Mouse (Mus musculus): Measurements from ENCODE around the gene Gfy. TPM values are rescaled to one million over a fixed set of nuclear protein-coding genes. Genes with fewer than 3 reads are reported as not detected.

The Gfy gene
- polyA plus RNA-seq, 1 experiment from 2014 or later, result 0.13 TPM

DNA sequence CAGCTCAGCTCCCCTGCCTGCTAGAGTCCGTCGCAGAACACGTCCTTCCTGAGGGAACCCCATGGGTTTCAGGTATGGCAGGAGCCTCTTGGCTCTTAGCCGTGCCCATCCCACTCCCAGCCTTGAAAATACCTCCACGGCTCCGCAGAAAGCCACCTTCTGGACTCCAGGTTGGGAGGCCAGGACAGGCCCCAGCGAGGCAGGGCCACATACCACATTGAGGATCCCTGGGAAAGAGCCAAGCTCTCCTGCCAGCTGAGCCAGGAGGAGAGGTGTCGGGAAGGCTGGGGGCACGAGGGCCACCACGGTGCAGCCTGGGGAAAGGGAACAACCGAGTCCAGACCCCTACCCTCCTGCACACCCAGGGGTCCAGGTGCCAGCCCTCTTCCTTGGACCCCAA, 32.1 kb downstream of the Gfy start:
- H3K27ac ChIP-seq (ENCODE audit: low read depth, low read length), result no peak overlapping the region
- no peak for DNase-seq (ENCODE audit: low spot score)
- ATAC-seq (replicated peaks; ENCODE audit: low FRiP score), result no peak
- WGBS, result 96% methylated on average over 11 of the region's 11 CpGs
- H3K4me3 ChIP-seq (ENCODE audit: low read depth, low read length), result no peak overlapping the region
- no peak overlapping the region for H3K4me2 ChIP-seq (ENCODE audit: low read depth, low read length, severe bottlenecking)
- no peak overlapping the region for H3K9ac ChIP-seq (ENCODE audit: low read length)
- no peaks in the 10 kb centered on the region for H3K9me3 ChIP-seq (ENCODE audit: control insufficient read depth, low read length)
- H3K4me1 ChIP-seq (replicated peaks; ENCODE audit: control insufficient read depth, insufficient read depth, low read length), result no peaks in the 10 kb centered on the region; the same call in 1 of the 2 replicates
- H3K36me3 ChIP-seq (ENCODE audit: control insufficient read depth, insufficient read depth, low read length), result no peaks in the 10 kb centered on the region; the same call in 1 of the 2 replicates
- H3K27me3 ChIP-seq (ENCODE audit: control insufficient read depth, insufficient read depth, low read length), result no peaks in the 10 kb centered on the region

DNA sequence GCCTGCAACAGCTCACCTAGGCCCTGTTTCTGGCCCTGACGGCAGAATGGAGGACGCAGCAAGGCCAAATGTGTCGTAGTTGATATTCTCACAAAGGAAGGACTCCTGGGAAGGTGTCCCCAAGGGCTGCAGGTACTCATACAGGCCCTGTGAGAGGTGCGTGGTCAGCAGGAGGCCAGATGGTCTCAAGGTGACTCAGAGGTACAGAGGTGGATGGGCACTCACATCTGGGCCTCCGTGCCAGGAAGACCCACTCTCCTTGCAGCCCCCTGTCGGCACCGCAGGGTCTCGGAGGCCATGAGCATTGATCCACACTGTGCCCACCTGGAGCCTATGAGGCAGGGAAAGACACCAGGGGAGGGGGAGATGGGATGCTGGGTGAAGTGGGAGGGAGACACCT, 33.9 kb downstream of the Gfy start:
- Histone ChIP-seq H3K4me1 (replicated peaks; ENCODE audit: control insufficient read depth, insufficient read depth, low read length) (no peaks in the 10 kb centered on the region), H3K36me3 (ENCODE audit: control insufficient read depth, insufficient read depth, low read length) (no peaks in the 10 kb centered on the region; the same call in 1 of the 2 replicates), H3K9ac (ENCODE audit: low read length) (no peak overlapping the region), H3K9me3 (ENCODE audit: control insufficient read depth, low read length) (no peaks in the 10 kb centered on the region), H3K4me3 (ENCODE audit: low read depth, low read length) (no peak overlapping the region), H3K4me2 (ENCODE audit: low read depth, low read length, severe bottlenecking) (no peak overlapping the region), H3K27me3 (ENCODE audit: control insufficient read depth, insufficient read depth, low read length) (no peaks in the 10 kb centered on the region), H3K27ac (ENCODE audit: low read depth, low read length) (no peak overlapping the region)
- no peak for DNase-seq (ENCODE audit: low spot score)
- ATAC-seq (replicated peaks; ENCODE audit: low FRiP score), result no peak
- WGBS, result 95% methylated on average over 8 of the region's 8 CpGs

DNA sequence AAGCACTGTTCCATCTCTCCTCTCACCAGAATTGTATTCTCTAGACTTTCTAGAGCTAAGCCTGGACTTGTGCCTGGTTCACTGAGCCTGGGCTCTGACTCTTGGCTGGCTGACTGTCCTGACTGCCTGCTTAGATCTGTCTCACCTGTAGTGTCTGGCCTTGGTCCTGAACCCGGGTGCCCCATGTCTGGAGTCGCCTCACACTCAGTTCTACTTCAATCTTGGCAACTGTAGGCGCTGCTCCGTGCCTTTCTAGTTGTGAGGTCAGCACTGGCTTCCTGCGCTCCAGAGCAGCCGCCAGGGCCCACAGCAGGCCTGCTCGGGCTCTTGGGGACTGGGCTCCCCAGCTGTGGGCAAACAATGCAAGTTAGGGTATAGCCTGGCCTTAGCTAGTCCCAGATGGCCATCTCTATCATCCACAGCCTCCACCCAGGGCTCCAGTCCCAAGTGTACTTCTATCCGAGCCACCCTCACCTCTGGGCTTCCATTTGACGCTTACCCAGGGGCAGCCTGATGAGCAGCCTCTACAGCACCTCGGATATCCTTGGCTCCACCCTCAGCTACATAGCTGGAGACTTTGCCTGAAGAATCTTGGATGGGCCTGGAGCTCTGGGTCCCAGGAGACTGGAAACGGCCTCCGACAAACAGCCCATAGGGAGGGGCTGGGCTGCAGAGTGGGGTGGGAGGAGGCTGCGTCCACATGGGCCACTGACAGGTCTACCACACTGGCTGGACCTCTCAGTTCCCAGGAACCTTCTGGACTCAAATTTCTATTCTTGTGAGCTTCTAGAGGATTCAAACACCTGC, 34.8 kb downstream of the Gfy start:
- ATAC-seq (replicated peaks; ENCODE audit: low FRiP score), result no peak

DNA sequence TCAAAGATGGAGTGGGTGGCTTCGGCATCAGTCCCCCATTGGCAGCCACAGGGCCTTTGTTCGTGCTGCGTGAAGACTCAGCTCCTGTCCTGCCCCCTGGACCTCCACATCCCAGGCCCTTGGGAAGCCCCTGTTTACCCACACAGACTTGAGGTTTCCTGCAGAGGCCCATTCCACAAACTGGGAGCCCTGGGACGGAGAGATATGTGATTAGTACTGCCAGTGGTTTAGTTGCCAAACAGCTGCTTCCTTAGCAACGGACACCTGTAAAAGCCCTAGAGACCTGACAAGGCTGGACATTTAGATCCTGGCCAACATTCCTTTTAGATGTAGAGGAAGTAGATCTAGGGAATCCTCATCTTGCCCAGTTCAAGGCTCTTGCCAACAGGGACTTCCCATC, 37.5 kb downstream of the Gfy start:
- H3K27me3 ChIP-seq (ENCODE audit: control insufficient read depth, insufficient read depth, low read length), result 0 out of 2 replicates have a peak, but pooled peaks cover 2% of the 10 kb centered on the region
- H3K9me3 ChIP-seq (ENCODE audit: control insufficient read depth, low read length), result no peaks in the 10 kb centered on the region
- 89% methylated on average over 5 of the region's 5 CpGs for WGBS
- H3K4me3 ChIP-seq (ENCODE audit: low read depth, low read length), result no peak overlapping the region
- no peak for DNase-seq (ENCODE audit: low spot score)
- H3K9ac ChIP-seq (ENCODE audit: low read length), result no peak overlapping the region; the same call in 1 of the 2 replicates
- H3K4me2 ChIP-seq (ENCODE audit: low read depth, low read length, severe bottlenecking), result no peak overlapping the region
- no peak for ATAC-seq (replicated peaks; ENCODE audit: low FRiP score)
- H3K4me1 ChIP-seq (replicated peaks; ENCODE audit: control insufficient read depth, insufficient read depth, low read length), result no peaks in the 10 kb centered on the region
- no peak overlapping the region for H3K27ac ChIP-seq (ENCODE audit: low read depth, low read length)
- H3K36me3 ChIP-seq (ENCODE audit: control insufficient read depth, insufficient read depth, low read length), result no peaks in the 10 kb centered on the region; the same call in 1 of the 2 replicates

More for the DNA sequence above, 34.8 kb downstream of the Gfy start:
- no peaks in the 10 kb centered on the region for H3K9me3 ChIP-seq (ENCODE audit: control insufficient read depth, low read length)
- no peak overlapping the region for H3K27ac ChIP-seq (ENCODE audit: low read depth, low read length)
- no peak overlapping the region for H3K9ac ChIP-seq (ENCODE audit: low read length)
- DNase-seq (ENCODE audit: low spot score), result no peak
- 87% methylated on average over 13 of the region's 13 CpGs for WGBS
- H3K4me3 ChIP-seq (ENCODE audit: low read depth, low read length), result no peak overlapping the region
- no peaks in the 10 kb centered on the region for H3K27me3 ChIP-seq (ENCODE audit: control insufficient read depth, insufficient read depth, low read length)
- H3K4me2 ChIP-seq (ENCODE audit: low read depth, low read length, severe bottlenecking), result no peak overlapping the region
- H3K36me3 ChIP-seq (ENCODE audit: control insufficient read depth, insufficient read depth, low read length), result no peaks in the 10 kb centered on the region; the same call in 1 of the 2 replicates
- no peaks in the 10 kb centered on the region for H3K4me1 ChIP-seq (replicated peaks; ENCODE audit: control insufficient read depth, insufficient read depth, low read length)

DNA sequence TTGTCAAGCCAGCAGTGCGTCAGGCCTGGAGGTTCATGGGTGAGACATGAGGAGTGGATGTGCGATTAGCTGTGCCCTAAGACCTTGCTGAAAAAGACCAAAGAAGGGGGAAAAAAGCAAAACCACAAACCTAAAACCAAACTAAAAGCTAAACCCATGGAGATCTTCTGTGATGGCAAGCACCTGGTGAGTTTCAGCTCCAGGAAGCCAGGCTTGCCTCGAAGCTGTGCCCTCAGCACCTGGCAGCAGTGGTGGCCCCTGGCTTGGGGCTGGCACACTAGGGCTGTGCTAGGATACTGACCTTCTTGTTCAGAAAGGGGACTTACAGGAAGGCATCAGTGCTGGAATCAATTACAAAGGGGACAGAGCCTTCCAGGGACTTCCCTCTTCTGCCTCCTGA, 38.0 kb downstream of the Gfy start:
- Histone ChIP-seq H3K9ac (ENCODE audit: low read length) (no peak overlapping the region), H3K27me3 (ENCODE audit: control insufficient read depth, insufficient read depth, low read length) (0 out of 2 replicates have a peak, but pooled peaks cover 2% of the 10 kb centered on the region), H3K27ac (ENCODE audit: low read depth, low read length) (no peak overlapping the region), H3K4me1 (replicated peaks; ENCODE audit: control insufficient read depth, insufficient read depth, low read length) (peaks cover under 1% of the 10 kb centered on the region; the same call in 1 of the 2 replicates), H3K4me3 (ENCODE audit: low read depth, low read length) (no peak overlapping the region), H3K4me2 (ENCODE audit: low read depth, low read length, severe bottlenecking) (no peak overlapping the region), H3K36me3 (ENCODE audit: control insufficient read depth, insufficient read depth, low read length) (no peaks in the 10 kb centered on the region; the same call in 1 of the 2 replicates), H3K9me3 (ENCODE audit: control insufficient read depth, low read length) (no peaks in the 10 kb centered on the region)
- DNase-seq (ENCODE audit: low spot score) (no peak), ATAC-seq (replicated peaks; ENCODE audit: low FRiP score) (no peak)
- WGBS, result 94% methylated on average over 3 of the region's 3 CpGs

DNA sequence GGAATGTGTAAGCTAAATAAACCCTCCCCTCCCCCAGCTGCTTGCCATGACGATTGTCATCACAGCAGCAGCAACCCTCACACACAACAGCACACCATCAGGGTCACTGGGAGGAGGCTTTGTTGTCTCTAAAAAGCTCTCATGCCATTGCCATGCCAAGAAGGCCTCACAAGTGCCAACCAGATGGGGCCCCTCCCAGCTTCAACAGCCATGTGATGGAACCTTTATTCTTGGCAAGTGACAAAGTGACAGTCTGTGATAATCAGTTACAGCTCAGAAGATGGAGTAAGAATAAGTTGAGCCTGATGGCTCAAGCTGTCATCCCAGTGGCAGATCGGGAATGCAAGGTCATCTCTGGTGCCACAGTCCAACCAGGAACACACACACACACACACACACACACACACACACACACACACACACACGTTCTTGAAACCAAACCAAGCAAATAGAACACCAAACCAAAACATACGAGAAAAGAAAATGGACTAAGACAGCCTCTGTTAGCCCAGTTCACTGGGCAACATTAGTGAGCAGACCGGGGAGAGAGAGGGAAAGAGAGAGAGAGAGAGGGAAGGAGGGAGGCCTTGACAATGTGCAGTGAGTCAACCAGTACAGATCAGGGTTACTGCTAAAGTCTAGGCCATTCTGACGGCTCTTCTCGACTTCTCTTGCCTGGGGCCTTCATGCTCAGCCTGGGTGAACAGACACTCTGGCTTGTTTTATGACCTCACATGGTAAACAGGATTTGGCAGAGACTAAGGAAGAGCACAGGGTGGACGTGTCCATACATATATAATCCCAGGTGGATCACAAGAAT, 39.3 kb downstream of the Gfy start:
- H3K4me1 ChIP-seq (replicated peaks; ENCODE audit: control insufficient read depth, insufficient read depth, low read length), result peaks cover 4% of the 10 kb centered on the region; the same call in 1 of the 2 replicates
- no peak for ATAC-seq (replicated peaks; ENCODE audit: low FRiP score)
- H3K27ac ChIP-seq (ENCODE audit: low read depth, low read length), result no peak overlapping the region
- DNase-seq (ENCODE audit: low spot score), result no peak
- H3K36me3 ChIP-seq (ENCODE audit: control insufficient read depth, insufficient read depth, low read length), result no peaks in the 10 kb centered on the region
- 81% methylated on average over 8 of the region's 8 CpGs for WGBS
- no peak overlapping the region for H3K4me2 ChIP-seq (ENCODE audit: low read depth, low read length, severe bottlenecking)
- peaks cover 2% of the 10 kb centered on the region; the same call in 1 of the 2 replicates for H3K27me3 ChIP-seq (ENCODE audit: control insufficient read depth, insufficient read depth, low read length)
- H3K9me3 ChIP-seq (ENCODE audit: control insufficient read depth, low read length), result no peaks in the 10 kb centered on the region
- H3K9ac ChIP-seq (ENCODE audit: low read length), result no peak overlapping the region
- H3K4me3 ChIP-seq (ENCODE audit: low read depth, low read length), result no peak overlapping the region

DNA sequence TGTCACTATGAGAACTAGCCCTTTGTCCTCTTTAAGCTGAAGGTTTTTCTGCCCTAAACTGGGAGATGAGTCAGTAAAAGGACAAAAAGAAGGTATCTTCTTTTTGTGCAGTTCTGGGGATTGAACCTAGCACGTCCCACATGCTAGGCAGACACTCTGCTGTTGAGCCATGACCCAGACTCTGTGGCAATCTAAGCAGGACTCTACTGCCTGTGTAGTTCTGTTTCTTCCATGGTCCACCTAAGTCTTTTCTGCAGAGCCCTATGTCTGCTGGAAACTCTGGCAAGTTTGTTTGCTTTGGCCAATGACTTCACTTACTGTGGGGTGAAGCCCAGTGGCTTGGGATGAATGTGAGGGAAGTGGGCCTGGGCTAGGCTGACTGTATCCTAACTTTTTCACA, 41.0 kb downstream of the Gfy start:
- 79% methylated on average over 1 of the region's 1 CpGs for WGBS
- no peaks in the 10 kb centered on the region for H3K9me3 ChIP-seq (ENCODE audit: control insufficient read depth, low read length)
- no peaks in the 10 kb centered on the region for H3K36me3 ChIP-seq (ENCODE audit: control insufficient read depth, insufficient read depth, low read length)
- ATAC-seq (replicated peaks; ENCODE audit: low FRiP score) (no peak), DNase-seq (ENCODE audit: low spot score) (no peak)
- H3K27ac ChIP-seq (ENCODE audit: low read depth, low read length), result no peak overlapping the region
- H3K27me3 ChIP-seq (ENCODE audit: control insufficient read depth, insufficient read depth, low read length), result peaks cover 2% of the 10 kb centered on the region; the same call in 1 of the 2 replicates
- peaks cover 4% of the 10 kb centered on the region; the same call in 1 of the 2 replicates for H3K4me1 ChIP-seq (replicated peaks; ENCODE audit: control insufficient read depth, insufficient read depth, low read length)
- H3K9ac ChIP-seq (ENCODE audit: low read length), result no peak overlapping the region
- no peak overlapping the region for H3K4me3 ChIP-seq (ENCODE audit: low read depth, low read length)
- no peak overlapping the region for H3K4me2 ChIP-seq (ENCODE audit: low read depth, low read length, severe bottlenecking)

DNA sequence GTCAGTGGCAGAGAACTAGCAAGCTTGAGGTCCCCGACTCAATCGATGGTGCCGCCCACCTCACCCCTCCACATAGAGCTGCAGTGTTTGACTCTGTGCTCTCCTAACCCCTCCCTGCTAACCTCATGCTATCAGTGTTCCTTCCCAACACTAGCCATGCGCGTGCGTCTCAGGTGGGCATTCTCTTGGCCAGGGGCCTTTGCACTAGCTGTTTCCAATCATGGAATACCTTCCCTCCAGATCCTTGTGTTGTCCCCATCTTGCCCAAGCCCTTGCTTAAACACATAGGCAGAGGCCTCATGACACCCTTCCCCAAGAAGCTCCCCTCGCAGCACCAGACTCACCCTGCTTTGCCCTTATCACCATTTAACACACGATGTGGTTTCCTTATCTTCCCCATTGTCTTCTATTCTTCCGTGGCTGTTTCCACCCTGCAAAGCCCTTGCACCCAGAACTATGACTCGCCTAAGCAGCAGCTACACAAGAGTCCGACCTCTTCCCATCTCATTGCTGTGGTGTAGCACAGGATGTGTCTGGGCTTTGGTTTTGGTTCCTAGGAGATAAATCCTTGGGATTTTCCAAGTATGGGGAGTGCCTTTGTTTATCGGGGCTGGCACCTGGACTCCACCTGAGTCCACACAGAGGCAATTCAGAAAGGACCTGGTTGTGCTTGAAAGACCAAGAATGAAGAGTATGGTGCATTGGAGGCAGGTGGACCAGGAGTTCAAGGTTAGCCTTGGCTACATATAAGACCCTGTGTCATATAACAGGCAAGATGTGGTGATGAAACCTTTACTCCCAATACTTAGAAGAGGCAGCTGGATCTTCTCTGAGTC, 42.0 kb downstream of the Gfy start:
- ATAC-seq (replicated peaks; ENCODE audit: low FRiP score), result no peak
- peaks cover 2% of the 10 kb centered on the region; the same call in 1 of the 2 replicates for H3K27me3 ChIP-seq (ENCODE audit: control insufficient read depth, insufficient read depth, low read length)
- H3K4me2 ChIP-seq (ENCODE audit: low read depth, low read length, severe bottlenecking), result no peak overlapping the region
- H3K4me1 ChIP-seq (replicated peaks; ENCODE audit: control insufficient read depth, insufficient read depth, low read length), result peaks cover 4% of the 10 kb centered on the region; the same call in 1 of the 2 replicates
- H3K9ac ChIP-seq (ENCODE audit: low read length), result no peak overlapping the region
- no peaks in the 10 kb centered on the region for H3K9me3 ChIP-seq (ENCODE audit: control insufficient read depth, low read length)
- no peak overlapping the region for H3K27ac ChIP-seq (ENCODE audit: low read depth, low read length)
- H3K36me3 ChIP-seq (ENCODE audit: control insufficient read depth, insufficient read depth, low read length), result no peaks in the 10 kb centered on the region
- WGBS, result 83% methylated on average over 12 of the region's 12 CpGs
- no peak overlapping the region for H3K4me3 ChIP-seq (ENCODE audit: low read depth, low read length)
- DNase-seq (ENCODE audit: low spot score), result no peak

Data from forebrain, embryonic 11.5 days (tissue).